Mouse (Mus musculus): ENCODE results near the gene Dlg1.

Dlg1 gene

GRCm38 (mm10) chr16:31905891-31906825, 242.9 kb downstream of the Dlg1 start:
- peak; percentile 67 for DNase-seq (ENCODE audit: low spot score)

DNA sequence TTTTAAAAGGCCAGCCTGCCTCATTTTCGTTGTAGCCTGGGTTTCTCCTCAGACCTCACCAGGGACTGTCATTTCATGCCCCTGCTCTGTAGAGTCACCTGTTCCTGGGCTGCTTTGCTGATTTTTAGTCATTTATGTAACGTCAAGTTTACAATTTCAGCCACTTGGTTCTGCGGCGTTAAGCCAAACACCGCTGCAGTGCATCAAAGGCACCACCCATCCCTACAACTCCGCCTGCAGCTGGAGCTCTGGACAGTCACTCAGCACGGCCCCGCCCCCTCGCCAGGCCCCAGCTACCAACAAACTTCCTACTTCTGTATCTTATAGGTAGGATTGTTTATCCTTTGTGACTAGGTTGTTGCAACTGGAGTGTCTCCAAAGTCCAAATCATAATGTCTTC, 243.7 kb downstream of the Dlg1 start:
- peak; percentile 62 for DNase-seq (ENCODE audit: low spot score)

- no peak for DNase-seq (ENCODE audit: low spot score)
These were observed 245.7 kb downstream of the Dlg1 start for GRCm38 (mm10) chr16:31908959-31909358.

- peak; percentile 62 for DNase-seq (ENCODE audit: low spot score)
These were observed 247.1 kb downstream of the Dlg1 start for GRCm38 (mm10) chr16:31910281-31910847.

DNA sequence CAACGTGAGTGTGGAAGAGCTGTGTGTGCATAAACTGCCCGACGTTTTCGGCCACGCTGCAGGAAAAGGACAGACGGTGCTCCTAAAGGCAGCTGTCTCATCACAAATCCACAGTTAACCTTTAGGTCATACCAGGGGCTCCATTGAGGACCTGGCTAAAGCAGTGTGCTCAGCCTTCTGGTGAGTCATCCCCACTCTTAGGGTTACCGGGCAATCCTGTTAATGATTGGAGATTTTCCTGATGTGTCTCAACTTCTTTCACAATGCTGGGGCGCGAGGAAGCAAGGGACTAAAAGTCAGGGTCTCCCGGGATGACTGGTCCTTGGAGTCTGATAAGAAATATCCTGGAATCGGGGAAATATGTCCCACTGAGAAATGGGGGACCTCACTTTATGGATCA, 254.5 kb downstream of the Dlg1 start:
- DNase-seq (ENCODE audit: low spot score): peak; percentile 87

GRCm38 (mm10) chr16:31918248-31918724, 255.0 kb downstream of the Dlg1 start:
- DNase-seq (ENCODE audit: low spot score): peak; percentile 85

- no peak for DNase-seq (ENCODE audit: low spot score)
These were observed 261.1 kb downstream of the Dlg1 start for GRCm38 (mm10) chr16:31924368-31924767.

Data from yolk sac, embryonic 10.5 days (tissue).